Mouse (Mus musculus) heart, postnatal 4 days (tissue): Measurements from ENCODE around the gene Vmn2r113. TPM values are rescaled to one million over a fixed set of nuclear protein-coding genes. Genes with fewer than 3 reads are reported as not detected.
"Not testable (repeated sequence)": the region's sequence is repeated elsewhere in the genome, so short reads cannot be mapped to it uniquely, and the experiment has no call there.

Source experiments
- DNase-seq: peaks from one replicate; pipeline ENCODE4 v3.0.0; 2021
- total RNA-seq, 2 experiments: library from RNA; stranded (reverse); gene quantifications; 2 replicates each; pipeline ENCODE4 v1.2.3; 2021

Vmn2r113 gene
- total RNA-seq, result not detected

- not testable (repeated sequence) for DNase-seq
Measured at GRCm38 (mm10) chr17:22942684-22943083, at the start of gene Vmn2r113. TSS of gene Vmn2r113 (plus strand) at chr17:22942984.

Other genes with a start within 250 kb of the Vmn2r113 start
- 10 to 100 TPM in 1 of 2 experiments, 1 to 10 TPM in 1; 10.0 to 10.9 TPM for gene Zfp945, start 75.8 kb upstream of the Vmn2r113 start, total RNA-seq
- not detected for gene Vmn2r-ps130, start 118.2 kb downstream of the Vmn2r113 start, total RNA-seq